Mouse (Mus musculus): Measurements from ENCODE around the gene Uxs1. TPM values are rescaled to one million over a fixed set of nuclear protein-coding genes. Genes with fewer than 3 reads are reported as not detected.
A peak's percentile ranks its signal among the peaks of the same experiment; 100 is the strongest.

Uxs1 gene
- polyA plus RNA-seq, 1 experiment from 2014 or later = 100 TPM

- H3K27me3 ChIP-seq = no peaks in the 10 kb centered on the region
- in situ Hi-C loops (cut with MboI; ENCODE audit: low pct_unique_long_range_greater_than_20kb) = no loop called here
- TF ChIP-seq CTCF (IDR thresholded peaks at IDR 0.05) = no peak
- no peak for DNase-seq (ENCODE audit: low read depth, low spot score)
- no peak for ATAC-seq
- CTCF ChIA-PET = interaction anchor here (1.0 to 1.3 kb wide), 3 partner anchors 11 to 36 kb away, joined by 3 to 4 read pairs (median 3); no protein-coding TSS in a partner anchor
- POLR2A ChIA-PET = no interaction called here
Observed at GRCm38 (mm10) chr1:43770032-43770431, 57.6 kb downstream of the Uxs1 start.

GRCm38 (mm10) chr1:43769348-43769747 is 58.3 kb downstream of the Uxs1 start:
- ChIA-PET CTCF (interaction anchor here (1.3 kb wide), 1 partner anchor 37 kb away, joined by 3 read pairs; no protein-coding TSS in a partner anchor), POLR2A (interaction anchor here (0.6 kb wide), 1 partner anchor 168 kb away, joined by 4 read pairs; no protein-coding TSS in a partner anchor)
- in situ Hi-C loops (cut with MboI; ENCODE audit: low pct_unique_long_range_greater_than_20kb) = loop anchor here (5.0 kb wide), 1 partner anchor 48 kb away; no protein-coding TSS in a partner anchor
- ATAC-seq (no peak), DNase-seq (ENCODE audit: low read depth, low spot score) (no peak)
- no peak for TF ChIP-seq CTCF (IDR thresholded peaks at IDR 0.05)
- H3K27me3 ChIP-seq = no peaks in the 10 kb centered on the region

- TF ChIP-seq CTCF (IDR thresholded peaks at IDR 0.05) = peak; percentile 29
- peak; percentile 84 for DNase-seq (ENCODE audit: low read depth, low spot score)
- ChIA-PET POLR2A (no interaction called here), CTCF (no interaction called here)
- no peaks in the 10 kb centered on the region for H3K27me3 ChIP-seq
- peak; percentile 94 for ATAC-seq
- in situ Hi-C loops (cut with MboI; ENCODE audit: low pct_unique_long_range_greater_than_20kb) = loop anchor here (5.0 kb wide), 1 partner anchor 49 kb away; no protein-coding TSS in a partner anchor
Observed at GRCm38 (mm10) chr1:43768385-43768990, 59.1 kb downstream of the Uxs1 start.

- DNase-seq (ENCODE audit: low read depth, low spot score) (no peak), ATAC-seq (no peak)
- no peak for TF ChIP-seq CTCF (IDR thresholded peaks at IDR 0.05)
- ChIA-PET POLR2A (no interaction called here), CTCF (interaction anchor here (0.8 to 1.7 kb wide), 6 partner anchors 11 to 310 kb away, joined by 3 to 6 read pairs (median 3); no protein-coding TSS in a partner anchor)
- H3K27me3 ChIP-seq = no peaks in the 10 kb centered on the region
- in situ Hi-C loops (cut with MboI; ENCODE audit: low pct_unique_long_range_greater_than_20kb) = loop anchor here (5.0 kb wide), 1 partner anchor 51 kb away; no protein-coding TSS in a partner anchor
Observed at GRCm38 (mm10) chr1:43766328-43766727, 61.3 kb downstream of the Uxs1 start.

GRCm38 (mm10) chr1:43764481-43764880 is 63.1 kb downstream of the Uxs1 start:
- DNase-seq (ENCODE audit: low read depth, low spot score) (no peak), ATAC-seq (no peak)
- no peak for TF ChIP-seq CTCF (IDR thresholded peaks at IDR 0.05)
- ChIA-PET CTCF (interaction anchor here (1.2 to 6.6 kb wide), 3 partner anchors 11 to 136 kb away, joined by 3 to 52 read pairs (median 3); no protein-coding TSS in a partner anchor), POLR2A (no interaction called here)
- no peaks in the 10 kb centered on the region for H3K27me3 ChIP-seq
- in situ Hi-C loops (cut with MboI; ENCODE audit: low pct_unique_long_range_greater_than_20kb) = loop anchor here (5.0 kb wide), 2 partner anchors 133 to 303 kb away; no protein-coding TSS in a partner anchor

DNA sequence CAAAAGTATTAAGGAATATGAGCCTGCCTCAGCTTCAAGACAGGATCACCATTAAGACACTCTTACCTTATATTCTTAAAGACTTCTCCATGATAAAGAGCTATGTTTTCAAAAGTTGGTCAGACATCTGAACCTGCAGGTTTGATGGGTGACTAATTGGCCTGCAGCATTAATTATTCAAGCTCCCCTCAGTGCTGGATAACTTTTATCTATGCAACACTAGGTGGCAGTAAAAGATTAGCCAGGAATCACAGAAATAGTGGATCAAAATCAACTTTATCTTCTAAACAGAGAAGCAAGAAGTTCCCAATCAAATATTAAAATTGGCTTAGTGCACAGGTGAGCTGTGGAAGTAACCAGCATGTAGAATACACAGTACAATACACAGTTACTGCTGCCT is 67.5 kb downstream of the Uxs1 start:
- ChIA-PET POLR2A (no interaction called here), CTCF (interaction anchor here (0.6 to 6.6 kb wide), 19 partner anchors 11 to 328 kb away, joined by 3 to 52 read pairs (median 4); no protein-coding TSS in a partner anchor)
- no peak for DNase-seq (ENCODE audit: low read depth, low spot score)

GRCm38 (mm10) chr1:43754448-43755312 is 72.9 kb downstream of the Uxs1 start:
- in situ Hi-C loops (cut with MboI; ENCODE audit: low pct_unique_long_range_greater_than_20kb) = no loop called here
- no peak for DNase-seq (ENCODE audit: low read depth, low spot score)
- CTCF ChIA-PET = interaction anchor here (1.6 kb wide), 1 partner anchor 11 kb away, joined by 4 read pairs; no protein-coding TSS in a partner anchor
- no peaks in the 10 kb centered on the region for H3K27me3 ChIP-seq
- POLR2A ChIA-PET = no interaction called here
- no peak for ATAC-seq
- no peak for TF ChIP-seq CTCF (IDR thresholded peaks at IDR 0.05)

More for the DNA sequence above, 67.5 kb downstream of the Uxs1 start:
- peak; percentile 70 for TF ChIP-seq CTCF (IDR thresholded peaks at IDR 0.05)
- no peaks in the 10 kb centered on the region for H3K27me3 ChIP-seq
- ATAC-seq = no peak
- in situ Hi-C loops (cut with MboI; ENCODE audit: low pct_unique_long_range_greater_than_20kb) = loop anchor here (5.0 kb wide), 2 partner anchors 137 to 307 kb away; no protein-coding TSS in a partner anchor

GRCm38 (mm10) chr1:43738519-43738894 is 89.1 kb downstream of the Uxs1 start:
- no peak for TF ChIP-seq CTCF (IDR thresholded peaks at IDR 0.05)
- POLR2A ChIA-PET = no interaction called here
- ATAC-seq (no peak), DNase-seq (ENCODE audit: low read depth, low spot score) (no peak)
- CTCF ChIA-PET = interaction anchor here (0.9 to 1.8 kb wide), 4 partner anchors 149 to 439 kb away, joined by 3 to 7 read pairs (median 4); no protein-coding TSS in a partner anchor
- no peaks in the 10 kb centered on the region for H3K27me3 ChIP-seq
- in situ Hi-C loops (cut with MboI; ENCODE audit: low pct_unique_long_range_greater_than_20kb) = loop anchor here (25.0 kb wide), 1 partner anchor 826 kb away; no protein-coding TSS in a partner anchor

- in situ Hi-C loops (cut with MboI; ENCODE audit: low pct_unique_long_range_greater_than_20kb) = loop anchor here (25.0 kb wide), 1 partner anchor 826 kb away; no protein-coding TSS in a partner anchor
- DNase-seq (ENCODE audit: low read depth, low spot score) (no peak), ATAC-seq (no peak)
- POLR2A ChIA-PET = no interaction called here
- no peaks in the 10 kb centered on the region for H3K27me3 ChIP-seq
- CTCF ChIA-PET = interaction anchor here (0.9 to 1.8 kb wide), 6 partner anchors 26 to 438 kb away, joined by 3 to 7 read pairs (median 3); no protein-coding TSS in a partner anchor
- TF ChIP-seq CTCF (IDR thresholded peaks at IDR 0.05) = peak; percentile 75
Observed at GRCm38 (mm10) chr1:43737812-43738518, 89.6 kb downstream of the Uxs1 start.
